Mouse (Mus musculus) layer of hippocampus, postnatal 36 days (tissue): ENCODE results near the gene Aven. TPM values are rescaled to one million over a fixed set of nuclear protein-coding genes. Genes with fewer than 3 reads are reported as not detected.
A peak's percentile ranks its signal among the peaks of the same experiment; 100 is the strongest.

ENCODE experiments used
- DNase-seq, 2 experiments: peaks; one replicate each; pipeline ENCODE4 v3.0.0; 2022
- total RNA-seq, 2 experiments: library from RNA; stranded (reverse); gene quantifications; 2 replicates each; pipeline ENCODE4 v1.2.3; 2021

Gene Aven
- total RNA-seq, 2 experiments from 2014 or later = 9.7 to 10.6 TPM

GRCm38 (mm10) chr2:112557453-112557852, 64.7 kb downstream of the Aven start:
- DNase-seq = no peak

DNA sequence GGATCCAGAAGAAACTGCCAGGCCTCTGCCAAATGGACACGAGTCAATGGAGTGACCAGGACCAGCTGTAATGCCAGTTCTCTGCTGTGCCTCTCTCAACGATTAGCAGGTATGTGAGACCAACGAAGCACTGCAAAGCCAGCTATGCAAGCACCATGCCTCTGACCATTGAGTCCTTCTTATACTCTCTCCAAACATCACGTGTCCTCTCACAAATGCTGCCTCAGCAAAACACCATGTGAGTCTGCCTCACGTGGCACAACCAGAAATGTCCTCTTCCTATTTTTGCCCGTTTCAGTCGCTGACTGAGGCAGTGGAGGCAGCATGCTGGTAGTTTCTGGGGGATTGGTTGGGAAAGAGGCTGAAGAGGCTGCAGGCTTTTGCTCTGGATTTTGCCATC, 68.8 kb downstream of the Aven start:
- DNase-seq = no peak

- no peak for DNase-seq
Observed at GRCm38 (mm10) chr2:112565060-112565459, 72.3 kb downstream of the Aven start.

- DNase-seq = no peak
Observed at GRCm38 (mm10) chr2:112566290-112567085, 73.7 kb downstream of the Aven start.

DNA sequence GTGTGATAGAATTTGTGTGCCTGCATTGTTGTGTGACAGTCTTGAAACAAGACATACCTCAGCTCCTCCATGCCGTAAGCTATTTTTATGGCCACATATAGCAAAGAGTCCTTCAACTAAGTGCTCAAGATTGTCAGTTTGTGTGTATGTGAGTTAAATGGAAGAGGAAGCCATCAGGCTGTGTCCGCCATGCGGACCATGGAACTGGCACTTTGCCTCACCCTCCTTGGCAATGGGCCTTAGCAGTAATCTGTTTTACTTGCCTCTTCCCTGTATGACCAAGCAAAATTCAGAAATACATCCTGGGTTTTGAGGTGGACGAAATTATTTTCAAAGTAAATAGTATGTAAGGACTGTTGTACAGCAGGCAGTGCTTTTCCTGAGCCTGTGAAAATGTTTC, 75.0 kb downstream of the Aven start:
- DNase-seq = no peak

GRCm38 (mm10) chr2:112590985-112591384, 98.2 kb downstream of the Aven start:
- DNase-seq = peak in 1 of 2 experiments; percentile 29

- DNase-seq = peak; percentile 60 to 64
Observed at GRCm38 (mm10) chr2:112591451-112591871, 98.7 kb downstream of the Aven start.

- no peak for DNase-seq
Observed at GRCm38 (mm10) chr2:112593322-112593721, 100.6 kb downstream of the Aven start.

DNA sequence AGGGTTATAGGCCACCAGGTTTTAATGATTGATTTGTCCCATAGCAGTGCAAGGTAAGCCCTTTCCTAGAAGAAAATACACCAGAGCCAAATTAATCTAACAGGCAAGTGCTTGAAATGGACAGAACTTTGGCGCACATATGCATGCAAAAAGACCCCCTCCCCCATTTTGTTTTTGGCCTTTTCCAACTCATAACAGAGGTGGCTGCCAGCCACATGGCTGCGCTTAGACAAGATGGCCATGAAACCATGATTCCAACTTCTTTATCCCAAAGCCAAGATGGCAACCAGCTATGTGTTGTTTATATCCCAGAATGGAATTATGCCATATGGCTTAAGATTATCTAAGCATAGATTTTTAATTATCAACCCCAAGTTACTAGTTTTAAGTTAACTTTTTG, 101.0 kb downstream of the Aven start:
- DNase-seq = no peak

- DNase-seq = no peak
Observed at GRCm38 (mm10) chr2:112595807-112596206, 103.0 kb downstream of the Aven start.

GRCm38 (mm10) chr2:112596415-112596814, 103.7 kb downstream of the Aven start:
- DNase-seq = no peak

- DNase-seq = no peak
Observed at GRCm38 (mm10) chr2:112597064-112597463, 104.3 kb downstream of the Aven start.

DNA sequence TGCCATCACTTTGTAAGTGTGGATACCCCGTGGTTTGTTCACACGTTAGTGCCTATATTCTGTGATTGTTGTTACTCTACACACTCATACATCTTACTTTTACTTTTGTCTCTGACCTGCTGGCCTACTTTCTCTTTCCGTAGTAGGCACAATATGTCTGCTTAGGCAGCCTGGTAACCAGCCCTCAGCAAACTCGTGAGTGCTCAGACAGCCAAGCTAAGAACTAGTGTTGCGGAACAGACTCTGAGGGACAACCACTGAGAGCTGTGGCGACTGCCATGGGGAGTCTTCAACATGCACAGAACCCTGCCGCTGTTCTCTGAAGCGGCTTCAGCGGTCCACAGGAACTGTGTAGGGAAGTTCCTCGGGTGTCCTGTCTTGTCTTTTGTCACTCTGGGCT, 107.5 kb downstream of the Aven start:
- no peak for DNase-seq

GRCm38 (mm10) chr2:112602487-112602886, 109.7 kb downstream of the Aven start:
- peak; percentile 16 to 17 for DNase-seq

DNA sequence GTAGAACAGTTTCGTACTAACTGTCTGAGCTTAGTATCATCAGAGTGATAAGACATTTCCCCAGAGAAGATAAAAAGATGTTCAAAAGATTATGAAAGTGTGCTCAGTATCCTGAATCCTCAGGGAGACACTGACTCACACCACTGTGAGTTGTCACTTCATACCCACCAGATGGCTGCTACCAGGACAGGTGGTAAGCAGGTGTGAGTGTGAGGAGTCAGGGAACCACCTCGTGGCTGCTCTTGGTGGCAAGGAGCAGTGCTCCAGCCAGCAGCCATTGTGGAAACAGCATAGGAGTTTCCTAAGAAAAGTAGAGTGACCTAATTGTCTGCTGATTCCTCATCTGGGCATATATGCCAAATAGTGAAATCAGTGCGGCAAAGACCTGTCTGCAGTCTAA, 113.8 kb downstream of the Aven start:
- DNase-seq = no peak

DNA sequence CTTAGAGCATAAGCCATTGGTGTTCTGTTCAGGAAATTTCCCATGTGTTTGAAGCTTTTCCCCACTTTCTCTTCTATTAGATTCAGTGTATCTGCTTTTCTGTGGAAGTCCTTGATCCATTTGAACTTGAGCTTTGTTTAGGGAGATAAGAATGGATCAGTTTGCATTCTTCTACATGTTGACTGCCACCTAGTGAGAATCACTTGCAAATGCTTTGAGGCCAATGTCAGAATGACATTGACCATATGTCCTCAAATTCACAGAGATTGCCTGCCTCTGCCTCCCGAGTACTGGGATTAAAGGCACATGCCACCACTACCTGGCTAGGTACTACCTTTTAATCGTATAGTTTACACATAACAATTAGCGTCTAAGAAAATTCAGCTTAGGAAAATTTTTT, 119.9 kb downstream of the Aven start:
- no peak for DNase-seq

GRCm38 (mm10) chr2:112614375-112614774, 121.6 kb downstream of the Aven start:
- DNase-seq = no peak

DNA sequence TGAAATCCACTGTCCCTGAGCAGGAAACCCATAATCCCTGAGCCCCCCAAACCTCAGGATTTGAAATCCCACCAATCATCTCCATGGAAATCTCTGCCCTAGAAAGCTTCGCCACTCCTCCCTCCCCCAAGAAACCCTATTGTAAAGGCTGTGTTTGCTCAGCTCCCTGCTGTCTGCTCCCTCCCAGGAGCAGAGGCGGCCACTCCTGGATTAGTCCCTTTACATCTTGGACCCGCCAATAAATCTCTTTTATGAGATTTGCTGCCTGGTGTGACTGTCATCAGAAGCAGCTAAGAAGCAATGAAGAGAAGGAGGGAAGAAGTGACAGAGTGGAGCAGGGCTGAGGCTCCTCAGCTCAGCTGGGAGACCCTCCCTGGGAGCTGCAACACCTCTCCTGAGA, 124.4 kb downstream of the Aven start:
- DNase-seq = no peak

GRCm38 (mm10) chr2:112625156-112625555, 132.4 kb downstream of the Aven start:
- DNase-seq = no peak

DNA sequence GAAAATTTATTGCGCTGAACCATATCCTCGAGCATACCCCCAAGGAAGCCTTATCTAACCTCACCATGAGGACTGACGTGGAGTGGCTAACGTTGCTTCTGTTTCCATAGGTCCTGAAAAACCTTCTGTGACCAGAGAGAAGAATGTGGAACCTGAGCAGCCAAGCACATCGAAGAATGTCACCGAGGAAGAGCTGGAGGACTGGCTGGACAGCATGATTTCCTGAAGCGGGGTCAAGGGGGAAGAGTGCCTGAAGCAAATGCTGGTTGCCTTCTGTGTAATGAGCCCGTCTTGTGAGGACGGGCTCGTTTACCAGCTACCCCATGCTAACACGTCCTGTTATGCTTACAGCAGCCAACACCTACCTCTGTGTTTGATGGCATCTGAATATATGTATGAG, 137.9 kb downstream of the Aven start:
- no peak for DNase-seq

GRCm38 (mm10) chr2:112632536-112632935, 139.8 kb downstream of the Aven start:
- DNase-seq = no peak

- DNase-seq = no peak
Observed at GRCm38 (mm10) chr2:112637206-112637605, 144.4 kb downstream of the Aven start.

GRCm38 (mm10) chr2:112653836-112654235, 161.1 kb downstream of the Aven start:
- no peak for DNase-seq

DNA sequence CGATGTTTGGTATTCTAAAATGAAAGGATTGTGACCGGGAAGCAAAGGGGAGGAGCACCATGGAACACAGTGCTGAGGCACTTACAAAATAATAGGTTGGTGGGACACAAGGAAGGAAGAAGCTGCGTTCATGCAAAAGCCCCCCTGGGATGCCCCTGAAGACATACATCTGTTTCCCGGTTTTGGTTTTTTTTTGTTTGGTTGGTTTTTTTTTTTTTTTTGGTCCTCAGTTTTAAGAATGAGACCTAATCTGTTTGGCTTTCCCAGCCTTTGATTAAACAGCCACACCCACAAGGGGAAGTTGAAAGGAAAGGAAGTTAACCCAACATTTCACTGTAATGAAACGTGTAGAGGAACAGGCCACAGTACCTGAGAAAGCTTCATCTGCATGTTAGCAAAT, 163.4 kb downstream of the Aven start:
- no peak for DNase-seq

DNA sequence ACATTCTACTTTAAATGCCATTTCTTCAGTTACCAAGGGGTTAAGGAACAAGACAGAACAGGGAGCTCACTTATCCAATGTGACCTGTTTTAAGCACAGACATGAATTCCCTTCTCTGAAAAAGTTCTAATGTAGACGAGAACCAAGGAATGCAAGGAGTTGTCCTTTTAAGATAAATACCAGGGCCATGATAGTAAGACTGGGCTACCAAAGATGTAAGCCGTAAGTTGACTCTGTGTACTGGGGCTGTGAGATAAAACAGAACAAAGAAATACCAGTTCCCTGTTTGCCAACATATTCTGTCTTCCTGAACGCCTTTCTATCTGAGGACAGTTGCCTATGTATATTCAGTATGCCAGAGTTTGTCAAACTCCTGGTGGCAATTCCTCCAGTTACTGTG, 176.7 kb downstream of the Aven start:
- no peak for DNase-seq
